Mouse (Mus musculus): ENCODE results near the gene Prr14l.

DNA sequence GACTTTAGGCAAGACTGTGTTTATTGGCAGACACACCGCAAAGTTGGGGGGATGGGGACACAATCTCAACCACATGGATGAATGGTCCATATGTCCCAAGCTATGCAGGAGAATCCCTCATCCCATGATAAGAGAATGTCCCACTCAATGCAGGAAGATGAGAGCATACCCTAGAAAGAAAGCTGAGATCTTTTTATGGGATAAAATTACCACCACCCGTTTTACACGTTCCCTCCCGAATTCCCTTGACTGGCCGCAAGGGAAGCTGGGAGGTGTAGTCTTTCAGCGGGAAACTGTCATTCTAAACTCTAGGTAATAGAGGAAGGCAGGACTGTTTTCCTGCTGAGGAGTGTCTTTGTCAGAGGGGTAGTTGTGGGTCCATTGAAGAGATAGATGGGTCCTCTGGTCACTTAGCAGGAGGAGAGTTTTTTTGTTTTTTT lies 3.7 kb upstream of the Prr14l start:
- TF ChIP-seq POLR2A (IDR thresholded peaks at IDR 0.05; ENCODE audit: control insufficient read depth, low read depth, low read length) (peak; percentile 30; the same call in 1 of the 2 replicates), CTCF (IDR thresholded peaks at IDR 0.05; ENCODE audit: control insufficient read depth, insufficient read depth, insufficient replicate concordance, low read depth, low read length) (no peak)
